Mouse (Mus musculus) limb, embryonic 11.5 days (tissue): ENCODE measurements at regions not wholly inside any gene's neighbourhood (a gene's known extent, or its start where the extent isn't known, plus 50 kb on each side); places are given as distances from the start of the nearest gene placed in this dataset.

Experiments
- ATAC-seq: fragments of 200-750 bp; cut with Nextera tagmentation; 2 replicates; pipeline ENCODE4 v1.8.0; 2017; ENCODE audit warnings: low read depth; ENCODE audit not compliant: insufficient number of reproducible peaks, low FRiP score, low TSS enrichment
- DNase-seq: peaks from one replicate; pipeline ENCODE4 v3.0.0-alpha.2; 2015; ENCODE audit warnings: low spot score
- H3K27ac ChIP-seq: fragments of 300-500 bp; sonication (generic); replicated peaks from 2 replicates; pipeline ENCODE4 v1.5.1; 2014; ENCODE audit warnings: low read depth, mild to moderate bottlenecking, low read length
- H3K27me3 ChIP-seq: fragments of 300-500 bp; sonication (generic); 2 replicates; pipeline ENCODE4 v1.6.1; 2014; ENCODE audit warnings: mild to moderate bottlenecking, low read length, mixed read lengths; ENCODE audit not compliant: control insufficient read depth, insufficient read depth
- H3K36me3 ChIP-seq: fragments of 300-500 bp; sonication (generic); 2 replicates; pipeline ENCODE4 v1.6.1; 2014; ENCODE audit warnings: mild to moderate bottlenecking, low read length, moderate library complexity, mixed read lengths; ENCODE audit not compliant: control insufficient read depth, insufficient read depth
- H3K4me1 ChIP-seq: fragments of 300-500 bp; sonication (generic); 2 replicates; pipeline ENCODE4 v1.6.1; 2014; ENCODE audit warnings: low read length, mixed read lengths; ENCODE audit not compliant: control insufficient read depth, insufficient read depth
- H3K4me2 ChIP-seq: fragments of 300-500 bp; sonication (generic); 2 replicates; pipeline ENCODE4 v1.6.1; 2014; ENCODE audit warnings: low read depth, mild to moderate bottlenecking, moderate library complexity; ENCODE audit not compliant: severe bottlenecking
- H3K4me3 ChIP-seq: fragments of 300-500 bp; sonication (generic); 2 replicates; pipeline ENCODE4 v1.5.1; 2014; ENCODE audit warnings: low read depth, low read length
- H3K9ac ChIP-seq: fragments of 300-500 bp; sonication (generic); 2 replicates; pipeline ENCODE4 v1.6.1; 2014; ENCODE audit warnings: mild to moderate bottlenecking, low read length
- H3K9me3 ChIP-seq: fragments of 300-500 bp; sonication (generic); 2 replicates; pipeline ENCODE4 v1.6.1; 2016; ENCODE audit warnings: low read length; ENCODE audit not compliant: control insufficient read depth
- WGBS: fragments of 180-500 bp; shearing (Covaris S2); extraction: QIAGEN DNeasy Blood & Tissue Kit; methylation state at CpG from one replicate; pipeline ENCODE4 v1.1.7; 2014; 5-methylcytosine and 5-hydroxymethylcytosine counted together

DNA sequence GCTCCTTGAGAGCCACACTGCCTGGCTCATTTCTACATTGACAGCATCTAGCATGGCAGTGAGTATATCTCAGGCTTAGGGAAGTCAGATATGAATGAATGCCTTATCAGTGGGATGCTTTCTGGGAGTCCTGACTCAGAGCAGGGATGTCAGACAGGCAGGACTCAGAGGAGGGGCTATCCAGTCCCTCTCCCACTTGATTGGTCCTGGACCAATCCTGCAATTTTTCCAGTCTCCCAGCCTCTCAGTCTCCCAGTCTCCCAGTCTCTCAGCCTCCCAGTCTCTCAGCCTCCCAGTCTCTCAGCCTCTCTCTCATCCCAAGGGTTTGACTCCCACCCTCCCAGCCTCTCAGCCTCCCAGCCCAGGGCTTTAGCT lies 211.0 kb upstream of the Cxcr4 start:
- ATAC-seq: no peak
- Histone ChIP-seq H3K27me3 (no peaks in the 10 kb centered on the region), H3K9me3 (no peaks in the 10 kb centered on the region), H3K4me2 (no peak overlapping the region), H3K4me3 (no peak overlapping the region), H3K4me1 (peaks cover 12% of the 10 kb centered on the region; the same call in 1 of the 2 replicates), H3K27ac (no peak overlapping the region), H3K9ac (no peak overlapping the region), H3K36me3 (no peaks in the 10 kb centered on the region)
- DNase-seq: no peak

DNA sequence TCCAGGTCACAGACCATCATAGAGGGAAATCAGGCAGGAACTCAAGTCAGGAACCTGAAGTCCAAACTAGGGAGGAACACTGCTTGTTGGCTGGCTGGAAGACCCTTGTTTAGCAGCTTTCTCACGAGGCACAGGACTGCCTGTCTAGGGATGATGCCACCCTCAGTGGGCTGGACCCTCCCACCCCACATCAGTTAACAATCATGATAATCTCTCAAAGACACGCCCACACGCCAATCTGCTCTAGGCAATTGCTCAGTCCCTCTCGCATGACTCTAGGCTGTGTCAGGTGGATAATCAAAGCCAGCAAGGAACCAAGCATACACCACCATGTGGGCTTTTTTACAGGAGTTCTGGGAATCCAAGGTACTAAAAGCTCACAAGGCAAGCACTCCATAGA lies 206.6 kb upstream of the Cxcr4 start:
- Histone ChIP-seq H3K4me3 (no peak overlapping the region), H3K9ac (no peak overlapping the region), H3K4me1 (peaks cover 2% of the 10 kb centered on the region; the same call in 1 of the 2 replicates), H3K27me3 (no peaks in the 10 kb centered on the region), H3K4me2 (no peak overlapping the region), H3K27ac (no peak overlapping the region), H3K9me3 (no peaks in the 10 kb centered on the region), H3K36me3 (no peaks in the 10 kb centered on the region)
- 59% methylated on average over 4 of the region's 4 CpGs for WGBS
- DNase-seq (no peak), ATAC-seq (no peak)

DNA sequence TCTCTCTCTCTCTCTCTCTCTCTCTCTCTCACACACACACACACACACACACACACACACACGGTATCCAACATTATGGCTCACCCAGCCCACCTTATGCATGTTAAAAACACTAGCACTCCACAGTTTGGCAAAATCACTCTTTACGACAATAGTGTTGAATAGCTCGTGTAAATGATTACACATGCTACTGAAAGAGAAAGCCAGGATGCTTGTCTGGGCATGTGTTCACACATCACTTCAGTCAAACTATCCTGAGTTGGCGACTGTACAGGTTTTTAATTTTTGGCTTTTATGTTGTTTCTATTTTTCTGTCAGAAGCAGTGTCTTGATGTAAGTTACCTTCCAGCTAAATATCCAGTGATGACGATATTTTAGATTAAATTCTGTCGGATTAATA lies 203.6 kb upstream of the Cxcr4 start:
- no peak overlapping the region for H3K4me3 ChIP-seq
- 87% methylated on average over 6 of the region's 6 CpGs for WGBS
- no peaks in the 10 kb centered on the region for H3K4me1 ChIP-seq
- H3K9me3 ChIP-seq: no peaks in the 10 kb centered on the region
- no peak overlapping the region for H3K9ac ChIP-seq
- no peak overlapping the region for H3K4me2 ChIP-seq
- DNase-seq: no peak
- H3K36me3 ChIP-seq: no peaks in the 10 kb centered on the region
- ATAC-seq: no peak
- H3K27me3 ChIP-seq: no peaks in the 10 kb centered on the region
- no peak overlapping the region for H3K27ac ChIP-seq

DNA sequence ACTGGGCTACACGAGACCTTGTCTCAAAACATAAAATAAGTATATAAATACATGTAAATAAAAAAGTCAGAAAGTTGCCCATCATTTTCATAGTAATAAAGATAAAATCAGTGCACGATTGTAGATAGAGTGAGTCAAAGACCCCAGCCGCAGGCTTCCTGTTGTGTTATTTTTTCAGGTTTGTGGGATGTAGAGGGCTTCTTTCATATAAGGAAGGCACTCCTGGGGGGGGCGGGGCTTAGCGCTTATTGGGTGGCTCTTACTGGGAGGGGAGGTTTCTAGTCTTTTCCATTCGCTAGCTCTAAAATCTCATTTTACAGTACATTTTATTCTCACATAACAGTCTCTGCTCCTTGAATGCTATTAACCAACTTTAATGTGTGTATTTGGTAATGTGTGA lies 198.8 kb upstream of the Cxcr4 start:
- H3K9me3 ChIP-seq: no peaks in the 10 kb centered on the region
- no peak overlapping the region for H3K4me3 ChIP-seq
- H3K27me3 ChIP-seq: no peaks in the 10 kb centered on the region
- H3K9ac ChIP-seq: no peak overlapping the region
- ATAC-seq (no peak), DNase-seq (no peak)
- no peak overlapping the region for H3K4me2 ChIP-seq
- no peaks in the 10 kb centered on the region for H3K36me3 ChIP-seq
- 90% methylated on average over 6 of the region's 6 CpGs for WGBS
- no peak overlapping the region for H3K27ac ChIP-seq
- H3K4me1 ChIP-seq: no peaks in the 10 kb centered on the region

DNA sequence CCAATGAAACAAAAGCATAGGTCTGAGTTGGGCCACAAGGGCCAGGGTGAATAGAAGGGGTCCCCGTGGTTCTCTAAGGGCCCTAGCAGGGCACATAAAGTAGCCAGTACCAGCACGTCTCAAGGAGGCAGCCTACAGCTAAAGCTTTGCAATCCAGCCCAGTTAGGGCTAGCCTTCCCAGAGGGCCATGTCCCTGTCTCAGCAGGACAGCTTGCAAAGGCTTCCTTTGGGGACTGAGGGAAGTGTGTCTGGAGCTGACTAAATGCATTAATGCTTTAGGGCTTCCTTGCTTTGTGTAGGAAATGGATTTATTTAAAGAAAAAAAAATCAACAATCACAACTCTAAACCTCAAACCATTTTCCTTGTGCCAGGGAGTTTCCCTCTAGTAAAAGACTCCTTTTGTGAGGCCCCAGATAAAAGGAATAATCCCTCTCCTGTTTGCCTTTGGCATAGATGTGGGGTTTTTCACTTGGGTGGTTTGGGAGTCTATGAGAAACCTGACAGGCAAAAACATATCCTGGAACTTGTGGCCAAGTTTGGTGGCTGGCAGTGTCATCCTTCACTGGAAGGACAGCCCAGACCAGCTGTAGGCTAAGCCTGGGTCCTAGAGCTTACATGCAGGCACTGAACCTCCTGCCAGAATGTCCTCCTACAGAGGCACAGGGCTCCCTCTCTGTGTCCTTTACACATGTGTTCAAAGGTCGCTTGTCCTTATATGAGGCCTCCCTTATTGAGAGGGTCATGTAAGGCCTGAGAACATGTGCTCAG lies 197.7 kb upstream of the Cxcr4 start:
- WGBS: 78% methylated on average over 3 of the region's 3 CpGs
- Histone ChIP-seq H3K4me3 (no peak overlapping the region), H3K36me3 (no peaks in the 10 kb centered on the region), H3K4me1 (no peaks in the 10 kb centered on the region), H3K27me3 (no peaks in the 10 kb centered on the region), H3K4me2 (no peak overlapping the region), H3K27ac (no peak overlapping the region), H3K9me3 (no peaks in the 10 kb centered on the region), H3K9ac (no peak overlapping the region)
- ATAC-seq (no peak), DNase-seq (no peak)

DNA sequence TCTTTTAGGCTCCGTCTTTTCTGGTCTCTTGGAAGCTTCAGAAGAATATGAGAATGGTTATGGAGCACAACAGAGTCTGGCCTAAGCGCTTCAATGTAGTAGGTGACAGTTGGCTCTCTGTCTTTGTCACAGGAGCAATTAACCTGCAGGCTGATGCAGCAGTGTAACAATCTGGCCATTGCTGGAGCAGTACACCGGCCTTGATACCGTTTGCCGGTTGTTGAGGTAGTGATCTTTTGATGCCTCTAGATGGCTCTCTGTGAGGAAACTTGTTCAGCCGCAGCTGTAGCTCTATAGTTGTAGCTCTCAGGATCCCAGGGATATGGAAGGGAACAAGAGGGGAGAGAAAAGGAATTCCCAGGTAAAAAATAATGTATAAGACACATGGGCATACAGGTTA lies 196.1 kb upstream of the Cxcr4 start:
- H3K27ac ChIP-seq: no peak overlapping the region
- no peaks in the 10 kb centered on the region for H3K4me1 ChIP-seq
- ATAC-seq (no peak), DNase-seq (no peak)
- H3K9me3 ChIP-seq: no peaks in the 10 kb centered on the region
- no peak overlapping the region for H3K9ac ChIP-seq
- WGBS: 50% methylated on average over 6 of the region's 6 CpGs
- no peak overlapping the region for H3K4me2 ChIP-seq
- H3K36me3 ChIP-seq: no peaks in the 10 kb centered on the region
- H3K4me3 ChIP-seq: no peak overlapping the region
- H3K27me3 ChIP-seq: no peaks in the 10 kb centered on the region

DNA sequence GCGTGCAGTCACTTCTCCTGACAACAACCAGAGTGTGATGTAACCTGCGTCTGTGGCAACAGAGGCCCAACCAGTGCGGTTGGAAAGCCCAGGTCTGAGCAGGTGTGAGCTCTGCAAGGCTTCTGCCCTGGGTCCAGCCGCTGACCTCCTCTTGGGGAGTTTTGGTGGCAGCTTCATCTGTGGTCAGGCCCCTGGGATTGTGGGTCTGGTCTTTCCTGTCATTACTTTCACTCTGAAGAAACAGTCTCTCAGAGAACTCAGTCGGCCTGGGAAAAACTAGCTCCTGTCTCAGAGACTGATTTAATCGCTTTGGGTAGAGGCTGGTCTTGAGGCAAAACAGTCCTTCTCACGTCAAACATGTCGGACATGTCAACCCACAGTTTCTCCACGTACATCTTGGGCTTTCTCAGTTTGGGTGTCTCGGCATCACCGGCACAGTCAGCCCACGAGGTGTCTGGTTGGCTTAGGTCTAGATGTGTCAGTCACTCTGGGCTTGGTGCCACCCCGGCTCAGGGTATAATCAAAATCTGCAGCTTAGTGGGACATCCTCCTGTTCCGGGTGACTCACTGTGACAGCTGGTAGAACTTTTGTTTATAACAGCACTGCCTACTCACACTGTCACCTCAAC lies 195.0 kb upstream of the Cxcr4 start:
- Histone ChIP-seq H3K9me3 (no peaks in the 10 kb centered on the region), H3K27ac (no peak overlapping the region), H3K9ac (no peak overlapping the region), H3K4me1 (no peaks in the 10 kb centered on the region), H3K4me2 (no peak overlapping the region), H3K36me3 (no peaks in the 10 kb centered on the region), H3K27me3 (no peaks in the 10 kb centered on the region), H3K4me3 (no peak overlapping the region)
- 83% methylated on average over 14 of the region's 14 CpGs for WGBS
- no peak for ATAC-seq
- no peak for DNase-seq

DNA sequence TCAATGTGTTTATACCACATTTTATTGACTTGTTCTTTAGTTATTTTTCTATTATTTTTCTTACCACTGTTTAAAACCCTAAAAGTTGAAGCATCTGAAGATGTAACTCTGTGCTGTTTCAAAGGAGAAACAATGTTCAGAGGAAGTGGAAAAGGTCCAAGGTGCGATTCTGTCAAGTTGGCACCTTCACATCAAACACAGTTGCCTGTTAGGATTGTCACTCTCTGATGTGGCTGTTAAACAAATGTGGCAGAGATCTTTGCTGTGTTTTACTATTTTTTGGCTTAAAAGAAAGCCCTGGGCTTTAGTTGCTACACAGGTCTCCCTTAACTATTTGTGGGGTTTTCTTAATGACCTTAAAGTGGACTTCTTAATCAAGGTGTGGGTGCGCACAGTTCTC lies 190.2 kb upstream of the Cxcr4 start:
- no peak for DNase-seq
- WGBS: 61% methylated on average over 2 of the region's 2 CpGs
- ATAC-seq: no peak

DNA sequence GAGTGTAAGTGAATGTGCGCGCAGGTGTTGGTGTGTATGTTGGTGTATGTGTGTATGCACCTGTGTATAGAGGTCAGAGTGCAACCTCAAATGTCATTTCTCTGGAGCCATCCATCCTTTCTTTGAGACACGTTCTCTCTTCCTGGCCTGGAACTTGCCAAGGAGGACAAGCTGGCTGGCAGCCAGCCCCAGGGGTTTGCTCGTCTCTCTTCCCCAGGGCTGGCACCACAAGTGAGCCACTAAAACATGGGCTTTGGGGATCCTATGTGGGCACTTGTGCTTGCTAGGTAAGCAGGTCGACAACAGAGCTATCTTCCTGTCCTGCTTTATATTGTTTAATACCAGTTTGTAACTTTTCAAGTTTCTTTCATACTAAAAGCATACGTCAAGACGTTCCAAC lies 189.8 kb upstream of the Cxcr4 start:
- Histone ChIP-seq H3K4me1 (no peaks in the 10 kb centered on the region), H3K9ac (no peak overlapping the region), H3K27ac (no peak overlapping the region), H3K36me3 (no peaks in the 10 kb centered on the region), H3K4me3 (no peak overlapping the region), H3K27me3 (no peaks in the 10 kb centered on the region), H3K9me3 (no peaks in the 10 kb centered on the region), H3K4me2 (no peak overlapping the region)
- no peak for ATAC-seq
- 73% methylated on average over 7 of the region's 7 CpGs for WGBS
- DNase-seq: no peak

More for the DNA sequence above, 190.2 kb upstream of the Cxcr4 start:
- no peak overlapping the region for H3K4me2 ChIP-seq
- H3K9me3 ChIP-seq: no peaks in the 10 kb centered on the region
- no peak overlapping the region for H3K4me3 ChIP-seq
- H3K4me1 ChIP-seq: no peaks in the 10 kb centered on the region
- H3K27me3 ChIP-seq: no peaks in the 10 kb centered on the region
- H3K9ac ChIP-seq: no peak overlapping the region
- H3K36me3 ChIP-seq: no peaks in the 10 kb centered on the region
- H3K27ac ChIP-seq: no peak overlapping the region
